Mouse (Mus musculus): ENCODE measurements around the gene Nbea. TPM values are rescaled to one million over a fixed set of nuclear protein-coding genes. Genes with fewer than 3 reads are reported as not detected.
"Not testable (repeated sequence)": the region's sequence is repeated elsewhere in the genome, so short reads cannot be mapped to it uniquely, and the experiment has no call there.

The Nbea gene
- total RNA-seq, 1 experiment from 2014 or later: 0.29 TPM

DNA sequence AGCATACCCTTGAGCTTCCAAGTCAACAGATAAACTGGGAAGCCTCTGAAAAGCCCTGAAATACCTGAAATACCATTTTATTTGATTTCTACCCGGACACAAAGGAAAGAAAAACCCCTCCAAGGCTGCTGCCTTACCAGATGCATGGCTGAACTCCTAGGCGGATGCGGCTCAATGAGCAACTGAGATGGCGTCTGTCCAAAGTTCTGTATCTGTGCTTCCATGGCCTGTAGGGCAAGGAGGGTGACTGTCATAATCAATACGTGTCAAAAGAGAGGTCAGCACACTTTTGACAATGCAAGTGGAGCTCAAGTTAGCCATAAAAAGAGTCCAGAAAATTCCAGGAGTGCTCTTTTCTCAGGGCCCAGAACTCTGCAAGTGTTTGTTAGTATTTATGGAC is 534.0 kb downstream of the Nbea start:
- no peak for ATAC-seq (replicated peaks; ENCODE audit: insufficient number of reproducible peaks, low FRiP score, low TSS enrichment, poor library complexity, severe bottlenecking)

DNA sequence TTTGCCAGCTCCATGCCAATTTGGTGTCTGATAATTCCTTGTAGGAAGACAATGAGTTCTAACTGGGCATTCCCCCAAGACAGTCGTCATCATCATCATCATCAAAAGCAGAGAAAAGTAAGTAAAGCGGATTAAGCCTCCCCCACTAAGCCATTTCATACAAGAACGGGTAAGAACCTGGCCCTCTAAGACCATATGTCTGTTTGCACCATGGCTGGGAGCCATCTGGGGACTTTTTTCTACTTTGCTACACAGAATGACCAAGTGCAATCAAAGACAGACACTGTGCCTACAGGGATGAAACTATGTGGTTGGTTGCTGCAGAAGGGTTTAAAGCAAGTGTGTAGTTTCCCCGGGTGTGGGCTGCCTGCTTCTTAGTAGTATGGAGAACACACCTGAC is 535.2 kb downstream of the Nbea start:
- no peak for ATAC-seq (replicated peaks; ENCODE audit: insufficient number of reproducible peaks, low FRiP score, low TSS enrichment, poor library complexity, severe bottlenecking)

DNA sequence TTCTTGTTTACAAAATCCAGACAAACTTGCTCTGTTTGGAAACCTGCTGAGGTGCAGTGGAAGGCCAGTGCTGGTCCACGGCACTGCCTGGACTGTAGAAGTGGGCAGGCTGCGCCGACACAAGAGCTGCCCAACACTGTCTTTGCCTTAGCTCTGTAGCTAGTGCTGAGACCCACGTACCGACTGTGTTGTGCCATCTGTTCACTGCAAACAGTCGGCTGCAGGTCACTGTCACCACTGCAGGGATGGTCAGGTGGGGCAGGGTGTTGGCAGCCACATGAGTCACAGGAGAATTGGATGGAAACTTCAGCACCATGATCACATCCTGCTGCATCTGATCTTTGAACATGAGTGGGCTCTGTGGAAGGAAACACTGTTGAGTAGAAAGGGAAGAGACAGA is 536.3 kb downstream of the Nbea start:
- ATAC-seq (replicated peaks; ENCODE audit: insufficient number of reproducible peaks, low FRiP score, low TSS enrichment, poor library complexity, severe bottlenecking): no peak

DNA sequence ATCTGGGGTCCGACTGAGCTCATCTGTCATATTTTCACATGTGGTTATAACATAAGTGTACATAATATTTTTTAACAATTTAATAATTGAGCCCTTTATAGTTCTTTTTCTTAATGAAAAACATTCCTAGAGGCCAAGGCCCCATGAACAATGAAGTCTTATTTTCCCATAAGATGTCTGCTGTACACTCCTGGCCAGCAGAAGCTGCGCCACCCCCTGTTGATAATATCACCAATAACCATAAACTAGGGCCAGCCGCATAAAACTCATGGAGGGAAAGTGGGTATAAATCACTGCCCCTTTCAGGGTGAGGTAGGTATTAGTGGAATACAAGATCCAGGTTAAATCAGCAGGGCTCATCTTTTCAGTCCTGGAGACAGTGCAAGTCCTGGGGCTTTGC is 537.1 kb downstream of the Nbea start:
- no peak for ATAC-seq (replicated peaks; ENCODE audit: insufficient number of reproducible peaks, low FRiP score, low TSS enrichment, poor library complexity, severe bottlenecking)

GRCm38 (mm10) chr3:55644035-55644618 is 539.4 kb downstream of the Nbea start:
- ATAC-seq (replicated peaks; ENCODE audit: insufficient number of reproducible peaks, low FRiP score, low TSS enrichment, poor library complexity, severe bottlenecking): no peak

DNA sequence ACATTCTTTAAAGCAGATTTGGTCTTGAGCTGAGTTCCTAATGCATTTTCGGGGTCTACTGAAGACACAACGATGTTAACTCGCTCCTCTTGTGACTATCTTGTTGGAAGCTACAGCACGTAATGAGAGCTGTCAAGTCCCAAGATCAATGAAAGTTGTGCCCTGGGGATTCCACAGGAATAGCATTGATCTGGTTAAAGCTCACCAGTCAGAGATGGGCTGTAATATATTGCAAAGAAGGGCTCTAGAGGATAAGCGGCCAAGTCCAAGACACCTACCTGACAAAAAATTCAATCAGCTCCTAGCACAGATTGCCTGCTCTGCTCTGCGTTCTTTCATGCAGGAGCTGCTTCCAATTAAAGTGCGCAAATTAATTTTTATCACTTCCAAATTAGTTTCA is 545.8 kb downstream of the Nbea start:
- no peak for ATAC-seq (replicated peaks; ENCODE audit: insufficient number of reproducible peaks, low FRiP score, low TSS enrichment, poor library complexity, severe bottlenecking)

GRCm38 (mm10) chr3:55635542-55636172 is 547.8 kb downstream of the Nbea start:
- ATAC-seq (replicated peaks; ENCODE audit: insufficient number of reproducible peaks, low FRiP score, low TSS enrichment, poor library complexity, severe bottlenecking): no peak

DNA sequence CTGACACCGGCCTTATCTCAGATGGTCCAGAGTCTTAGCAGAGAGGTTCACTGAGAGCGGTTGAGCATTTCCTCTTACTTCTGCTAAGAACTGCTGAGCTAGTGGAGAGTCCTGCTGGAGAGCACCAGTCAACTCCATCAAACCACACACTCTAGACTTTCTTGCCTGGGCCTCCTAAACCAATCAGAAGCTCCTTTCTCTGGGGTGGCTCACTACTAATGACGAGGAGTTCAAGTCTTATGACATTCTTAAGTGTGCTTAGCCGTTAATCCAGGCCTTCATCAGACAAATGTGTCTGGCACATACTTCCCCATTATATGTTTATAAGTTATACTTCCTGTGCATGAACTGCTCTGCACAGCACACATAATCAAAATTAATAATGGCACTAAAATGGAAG is 556.4 kb downstream of the Nbea start:
- no peak for ATAC-seq (replicated peaks; ENCODE audit: insufficient number of reproducible peaks, low FRiP score, low TSS enrichment, poor library complexity, severe bottlenecking)

DNA sequence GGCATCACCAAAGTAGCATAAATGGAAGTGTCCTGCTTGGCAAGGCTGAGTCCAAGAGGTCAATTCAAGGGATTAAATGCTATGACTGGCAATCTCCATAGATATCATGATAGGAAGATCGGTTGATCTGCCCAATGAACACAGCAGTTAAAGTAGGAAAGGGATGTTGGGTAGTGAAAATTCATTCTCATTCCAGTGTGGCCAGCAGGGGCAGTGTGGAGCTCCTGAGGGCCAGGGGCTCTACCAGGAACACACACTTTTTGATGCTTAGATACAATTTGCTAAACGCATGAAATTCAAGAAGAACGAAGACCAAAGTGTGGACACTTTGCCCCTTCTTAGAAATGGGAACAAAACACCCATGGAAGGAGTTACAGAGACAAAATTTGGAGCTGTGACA is 561.5 kb downstream of the Nbea start:
- not testable (repeated sequence) for ATAC-seq (replicated peaks; ENCODE audit: insufficient number of reproducible peaks, low FRiP score, low TSS enrichment, poor library complexity, severe bottlenecking)

GRCm38 (mm10) chr3:55618396-55618795 is 565.1 kb downstream of the Nbea start:
- ATAC-seq (replicated peaks; ENCODE audit: insufficient number of reproducible peaks, low FRiP score, low TSS enrichment, poor library complexity, severe bottlenecking): no peak

GRCm38 (mm10) chr3:55612459-55613115 is 570.9 kb downstream of the Nbea start:
- no peak for ATAC-seq (replicated peaks; ENCODE audit: insufficient number of reproducible peaks, low FRiP score, low TSS enrichment, poor library complexity, severe bottlenecking)

GRCm38 (mm10) chr3:55612023-55612422 is 571.5 kb downstream of the Nbea start:
- no peak for ATAC-seq (replicated peaks; ENCODE audit: insufficient number of reproducible peaks, low FRiP score, low TSS enrichment, poor library complexity, severe bottlenecking)

DNA sequence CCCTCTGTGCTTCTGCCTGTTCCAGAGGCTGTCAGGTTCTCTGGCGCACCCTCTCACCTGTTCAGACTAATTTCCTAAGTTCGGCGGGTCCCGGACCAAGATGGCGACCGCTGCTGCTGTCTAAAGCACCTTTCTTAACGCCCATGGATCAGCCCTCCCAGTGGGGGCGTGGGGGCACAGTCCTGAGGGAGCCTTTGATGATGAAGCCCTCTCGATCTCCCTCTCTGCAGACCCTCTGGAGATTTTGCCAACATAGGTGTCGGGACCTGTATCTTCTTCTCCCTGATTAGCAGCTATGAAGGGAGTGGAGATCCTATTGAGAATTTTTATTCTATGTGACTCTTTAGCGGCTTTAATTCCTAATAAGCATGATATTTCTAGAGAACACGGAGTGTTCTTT is 573.3 kb downstream of the Nbea start:
- no peak for ATAC-seq (replicated peaks; ENCODE audit: insufficient number of reproducible peaks, low FRiP score, low TSS enrichment, poor library complexity, severe bottlenecking)

DNA sequence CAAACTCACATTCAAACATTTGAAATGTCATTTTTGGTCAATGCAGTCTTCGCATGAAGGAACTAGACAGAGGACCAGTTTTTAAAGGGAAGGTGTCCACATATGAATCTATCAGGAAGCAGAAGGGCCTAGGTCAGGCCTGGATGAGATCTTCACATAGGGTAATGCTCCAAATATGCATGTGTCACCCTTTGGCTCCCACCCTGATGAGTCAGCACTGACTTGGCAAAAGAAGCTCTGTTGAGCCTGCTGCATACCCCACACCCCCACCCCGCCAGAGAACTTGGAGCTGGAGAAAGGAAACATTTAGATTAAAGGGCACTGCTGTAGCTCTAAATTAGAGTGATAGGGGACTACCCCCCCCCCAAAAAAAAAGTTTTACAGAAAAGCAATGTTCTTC is 583.2 kb downstream of the Nbea start:
- no peak for ATAC-seq (replicated peaks; ENCODE audit: insufficient number of reproducible peaks, low FRiP score, low TSS enrichment, poor library complexity, severe bottlenecking)

DNA sequence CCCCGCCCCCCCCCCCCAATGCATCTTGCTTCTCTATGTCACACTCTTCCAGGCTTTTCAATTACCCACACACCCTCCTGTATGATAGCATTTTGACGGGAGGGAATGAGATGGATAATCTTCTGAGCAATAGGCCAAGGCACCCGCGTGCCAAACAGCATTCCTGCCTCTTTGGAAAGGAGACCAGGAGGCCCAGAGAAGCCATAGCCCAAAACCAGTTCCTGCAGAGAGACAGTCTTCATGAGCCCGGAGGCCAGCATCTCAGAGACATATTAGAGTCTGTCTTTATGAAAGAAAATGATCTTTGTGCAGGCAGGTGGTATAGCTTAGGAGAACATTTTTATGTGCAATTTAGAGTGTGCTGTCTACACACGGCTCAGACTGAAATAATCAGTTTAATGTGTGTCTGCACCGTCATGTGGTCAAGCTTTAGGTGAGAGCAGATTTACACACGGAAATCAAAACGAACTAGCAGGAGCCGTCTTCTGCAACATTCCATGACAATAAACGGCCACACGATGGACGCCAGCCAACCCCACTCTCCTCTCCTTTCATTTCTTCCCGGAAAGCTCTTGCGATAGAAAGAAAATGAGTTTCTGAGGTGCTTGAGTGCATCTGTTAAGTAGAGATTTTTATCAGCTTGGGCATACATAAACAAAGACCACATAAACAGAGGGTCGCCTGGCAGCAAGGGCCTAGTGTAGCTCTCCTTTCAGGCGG is 584.0 kb downstream of the Nbea start:
- no peak for ATAC-seq (replicated peaks; ENCODE audit: insufficient number of reproducible peaks, low FRiP score, low TSS enrichment, poor library complexity, severe bottlenecking)

- no peak for ATAC-seq (replicated peaks; ENCODE audit: insufficient number of reproducible peaks, low FRiP score, low TSS enrichment, poor library complexity, severe bottlenecking)
Measured at GRCm38 (mm10) chr3:55598681-55599080, 584.8 kb downstream of the Nbea start.

DNA sequence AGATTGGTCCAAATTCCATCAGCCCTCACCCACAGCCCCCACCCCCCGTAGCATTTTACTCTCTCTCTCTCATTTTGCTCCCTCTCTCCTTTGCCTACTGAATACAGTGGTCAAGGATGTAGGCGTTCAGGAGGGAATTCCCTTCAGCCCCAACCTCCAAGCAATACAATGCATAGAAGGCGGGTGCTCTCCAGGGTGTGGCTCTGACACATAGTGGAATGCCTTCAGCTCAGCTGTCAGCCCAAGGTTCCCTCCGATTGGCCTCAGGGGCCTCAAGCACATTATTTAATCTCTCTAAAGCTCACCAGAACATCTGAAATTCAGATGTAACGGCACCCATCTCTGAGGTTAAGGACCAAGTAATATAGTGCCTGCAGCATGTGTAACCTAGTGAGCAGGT is 590.2 kb downstream of the Nbea start:
- no peak for ATAC-seq (replicated peaks; ENCODE audit: insufficient number of reproducible peaks, low FRiP score, low TSS enrichment, poor library complexity, severe bottlenecking)

GRCm38 (mm10) chr3:55590727-55591126 is 592.8 kb downstream of the Nbea start:
- ATAC-seq (replicated peaks; ENCODE audit: insufficient number of reproducible peaks, low FRiP score, low TSS enrichment, poor library complexity, severe bottlenecking): no peak

DNA sequence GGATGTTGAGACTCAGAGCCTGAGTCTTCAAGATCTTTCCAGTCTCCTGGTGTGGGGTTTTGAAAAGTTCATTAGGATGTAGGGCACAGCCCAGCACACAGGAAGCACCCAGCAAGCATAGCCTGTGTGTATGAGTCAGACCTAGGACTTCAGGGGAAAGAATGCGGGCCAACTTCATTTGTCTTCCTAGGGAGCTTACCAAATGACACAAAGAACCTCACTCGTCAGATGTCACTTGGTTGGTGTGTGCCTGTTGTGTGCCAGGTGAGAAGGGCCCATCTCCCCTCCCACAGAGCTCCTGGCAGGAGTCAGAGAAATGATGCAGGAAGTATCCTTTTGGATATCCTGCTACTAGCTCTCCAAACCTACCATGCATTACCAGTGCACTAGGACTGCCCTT is 593.2 kb downstream of the Nbea start:
- ATAC-seq (replicated peaks; ENCODE audit: insufficient number of reproducible peaks, low FRiP score, low TSS enrichment, poor library complexity, severe bottlenecking): no peak
